Mouse (Mus musculus) limb, embryonic 10.5 days (tissue): Measurements from ENCODE around the gene Papss2. TPM values are rescaled to one million over a fixed set of nuclear protein-coding genes. Genes with fewer than 3 reads are reported as not detected.

ENCODE experiments used
- DNase-seq: peaks from one replicate; pipeline ENCODE4 v3.0.0-alpha.2; 2017; ENCODE audit warnings: low spot score
- H3K27ac ChIP-seq: fragments of 300-500 bp; sonication (generic); 2 replicates; pipeline ENCODE4 v1.5.1; 2016; ENCODE audit warnings: mild to moderate bottlenecking
- H3K27me3 ChIP-seq: fragments of 300-500 bp; sonication (generic); 2 replicates; pipeline ENCODE4 v1.6.1; 2016; ENCODE audit warnings: low read depth, mild to moderate bottlenecking; ENCODE audit not compliant: poor library complexity, severe bottlenecking
- H3K36me3 ChIP-seq: fragments of 300-500 bp; sonication (generic); 2 replicates; pipeline ENCODE4 v1.6.1; 2016; ENCODE audit warnings: mild to moderate bottlenecking, moderate library complexity
- H3K4me1 ChIP-seq: fragments of 300-500 bp; sonication (generic); 2 replicates; pipeline ENCODE4 v1.6.1; 2016
- H3K4me3 ChIP-seq: fragments of 300-500 bp; sonication (generic); 2 replicates; pipeline ENCODE4 v1.5.1; 2016; ENCODE audit warnings: mild to moderate bottlenecking, moderate library complexity
- H3K9me3 ChIP-seq: fragments of 300-500 bp; sonication (generic); replicated peaks from 2 replicates; pipeline ENCODE4 v1.6.1; 2016; ENCODE audit warnings: mild to moderate bottlenecking
- WGBS: fragments of 180-500 bp; shearing (Covaris S2); methylation state at CpG from one replicate; pipeline ENCODE4 v1.1.7; 2016; 5-methylcytosine and 5-hydroxymethylcytosine counted together
- polyA plus RNA-seq: library from polyadenylated mRNA; unstranded; fragments of >200 nt; fragmentation: Nextera tagmentation; extraction: Ambion mirVana; gene quantifications from 2 replicates; pipeline ENCODE4 v1.2.1, GENCODE M21; 2016

Gene Papss2
- polyA plus RNA-seq, 1 experiment from 2014 or later: 2.3 TPM

DNA sequence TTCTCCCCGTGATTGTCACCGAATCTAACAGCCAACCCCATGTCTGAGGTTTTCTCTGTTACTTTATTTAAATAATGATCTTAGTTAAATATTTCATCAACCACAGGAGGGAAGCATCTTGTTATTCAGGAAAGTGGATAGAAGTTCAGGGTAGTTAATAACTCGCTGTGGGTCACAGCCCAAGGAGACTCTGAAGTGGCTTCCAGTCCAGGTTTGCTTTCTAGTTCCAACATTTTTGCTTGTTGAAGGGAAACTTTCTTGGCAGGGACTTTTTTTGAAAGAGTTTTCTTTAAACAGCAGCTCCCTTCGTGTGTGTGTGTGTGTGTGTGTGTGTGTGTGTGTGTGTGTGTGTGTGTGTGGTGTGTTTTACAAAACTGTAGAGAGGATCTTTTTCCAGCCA is 32.0 kb downstream of the Papss2 start:
- WGBS: 89% methylated on average over 4 of the region's 4 CpGs
- Histone ChIP-seq H3K27me3 (no peaks in the 10 kb centered on the region), H3K36me3 (no peaks in the 10 kb centered on the region), H3K9me3 (no peaks in the 10 kb centered on the region), H3K4me1 (peaks cover 6% of the 10 kb centered on the region; the same call in 1 of the 2 replicates), H3K4me3 (no peak overlapping the region), H3K27ac (no peak overlapping the region)
- no peak for DNase-seq

DNA sequence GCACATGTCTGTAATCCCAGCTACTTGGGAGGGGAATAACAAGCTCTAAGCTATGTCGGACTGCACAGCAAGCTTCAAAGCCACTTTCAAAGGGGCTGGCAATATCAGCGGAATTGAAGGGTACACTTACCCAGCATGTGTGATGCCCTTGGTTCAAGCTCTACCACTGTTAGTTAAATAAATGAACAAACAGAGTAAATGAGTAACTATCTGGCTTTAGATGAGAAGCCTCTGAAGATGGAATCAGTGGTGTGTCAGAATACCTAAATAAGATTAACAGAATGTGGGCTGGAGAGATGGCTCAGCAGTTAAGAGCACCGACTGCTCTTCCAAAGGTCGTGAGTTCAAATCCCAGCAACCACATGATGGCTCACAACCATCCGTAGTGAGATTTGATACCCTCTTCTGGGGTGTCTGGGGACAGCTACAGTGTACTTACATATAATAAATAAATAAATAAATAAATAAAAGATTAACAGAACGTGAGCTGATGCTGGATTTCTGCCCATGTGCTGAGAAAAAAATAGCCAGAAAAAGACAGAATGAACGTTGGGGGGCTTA is 33.1 kb downstream of the Papss2 start:
- Histone ChIP-seq H3K36me3 (no peaks in the 10 kb centered on the region), H3K9me3 (no peaks in the 10 kb centered on the region), H3K4me1 (peaks cover 6% of the 10 kb centered on the region; the same call in 1 of the 2 replicates), H3K27ac (no peak overlapping the region), H3K27me3 (no peaks in the 10 kb centered on the region), H3K4me3 (no peak overlapping the region)
- 88% methylated on average over 7 of the region's 7 CpGs for WGBS
- no peak for DNase-seq

DNA sequence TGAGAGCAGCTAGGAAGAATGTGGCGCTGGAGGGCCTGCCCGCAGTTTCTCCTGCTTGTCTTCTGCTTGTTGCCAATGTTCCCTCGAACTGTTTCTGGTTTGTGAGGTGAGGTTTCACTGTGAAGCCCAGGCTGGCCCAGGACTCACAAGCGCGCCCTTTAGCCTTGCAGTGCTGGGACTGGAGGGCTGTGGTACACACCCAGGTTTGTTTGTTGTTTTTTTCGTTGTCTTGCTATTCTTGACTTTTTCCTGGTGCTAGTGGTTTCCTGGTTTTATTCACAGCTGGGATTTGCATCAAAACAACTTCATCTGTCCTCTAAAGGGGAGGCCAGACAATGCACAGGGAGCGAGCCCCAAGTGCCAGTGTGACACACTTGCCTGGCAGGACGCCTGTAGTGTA is 39.3 kb downstream of the Papss2 start:
- DNase-seq: no peak
- H3K27ac ChIP-seq: no peak overlapping the region
- H3K36me3 ChIP-seq: no peaks in the 10 kb centered on the region
- H3K4me1 ChIP-seq: no peaks in the 10 kb centered on the region
- H3K27me3 ChIP-seq: no peaks in the 10 kb centered on the region
- no peaks in the 10 kb centered on the region for H3K9me3 ChIP-seq
- no peak overlapping the region for H3K4me3 ChIP-seq
- 80% methylated on average over 8 of the region's 8 CpGs for WGBS

DNA sequence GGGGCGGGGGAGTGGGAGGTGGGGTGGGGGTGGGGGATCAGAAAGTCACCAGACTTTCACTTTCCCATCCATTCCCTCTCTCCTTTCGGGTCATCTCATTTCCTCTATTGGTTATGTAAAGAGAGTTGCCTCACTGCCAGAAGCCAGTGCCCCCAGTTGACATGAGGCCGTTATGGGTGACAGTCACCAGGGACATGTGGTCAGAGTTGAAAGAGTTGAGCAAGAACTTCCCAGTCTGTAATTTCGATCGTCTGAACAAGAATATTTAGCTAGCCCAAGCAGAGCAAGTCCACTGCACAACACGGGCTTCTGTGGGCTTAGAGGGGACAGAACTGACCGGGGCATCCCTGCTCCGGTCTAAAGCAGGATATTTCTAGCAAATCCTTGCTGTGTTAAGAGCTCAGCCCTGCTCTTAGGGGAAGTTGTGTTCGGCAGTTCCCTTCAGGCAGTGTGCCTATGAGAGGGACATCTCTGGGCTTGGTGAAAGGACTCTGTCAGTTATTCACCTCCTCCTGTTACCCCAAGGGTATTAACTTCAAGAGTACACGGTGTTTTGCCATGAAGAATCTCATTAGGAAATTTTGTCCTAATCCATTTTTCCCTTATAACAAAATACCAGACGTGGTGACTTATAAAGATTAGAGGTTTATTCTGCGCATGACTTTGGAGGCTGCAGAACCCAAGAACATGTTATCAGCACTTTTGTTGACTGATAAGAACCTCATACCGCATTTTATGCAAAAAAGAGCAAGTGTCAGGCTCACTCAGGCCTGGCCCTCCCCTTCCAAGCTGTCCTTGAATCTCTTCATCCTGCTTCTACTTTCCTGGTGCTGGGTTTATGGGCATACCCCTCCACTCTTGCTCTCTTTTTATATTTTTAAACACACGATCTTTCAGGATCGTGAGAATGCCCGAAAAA is 42.0 kb downstream of the Papss2 start:
- Histone ChIP-seq H3K4me1 (no peaks in the 10 kb centered on the region), H3K9me3 (no peaks in the 10 kb centered on the region), H3K27me3 (no peaks in the 10 kb centered on the region), H3K27ac (no peak overlapping the region), H3K4me3 (no peak overlapping the region), H3K36me3 (no peaks in the 10 kb centered on the region)
- no peak for DNase-seq
- WGBS: 81% methylated on average over 16 of the region's 16 CpGs

DNA sequence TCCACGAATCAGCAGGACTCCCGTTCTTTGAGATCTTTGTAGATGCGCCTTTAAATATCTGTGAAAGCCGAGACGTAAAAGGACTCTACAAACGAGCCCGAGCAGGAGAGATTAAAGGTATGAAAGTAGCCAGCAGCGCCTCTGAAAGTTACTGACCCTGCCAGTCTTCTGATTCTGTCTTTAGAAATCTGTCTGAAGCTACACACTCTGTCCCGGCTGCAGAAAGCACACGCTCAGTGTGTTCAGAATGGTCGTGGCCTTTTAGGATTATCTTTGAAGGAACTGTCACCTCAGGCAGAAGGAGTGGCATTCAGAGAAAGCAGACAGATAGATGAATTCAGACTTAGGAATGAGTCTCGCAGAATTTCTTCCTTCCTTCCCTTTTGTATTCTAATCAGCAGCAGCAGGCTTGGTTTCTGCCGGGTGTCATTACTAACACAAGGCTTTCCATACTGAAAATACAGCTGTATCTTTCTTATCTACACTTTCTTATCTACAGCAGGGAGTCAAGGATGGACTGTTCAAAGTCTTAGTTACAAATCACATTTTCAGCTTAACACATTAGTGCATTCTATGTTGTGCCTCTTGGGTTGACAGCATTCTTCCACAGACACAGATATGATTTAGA is 42.8 kb downstream of the Papss2 start:
- H3K36me3 ChIP-seq: no peaks in the 10 kb centered on the region
- H3K4me1 ChIP-seq: no peaks in the 10 kb centered on the region
- H3K9me3 ChIP-seq: no peaks in the 10 kb centered on the region
- H3K4me3 ChIP-seq: no peak overlapping the region
- H3K27ac ChIP-seq: no peak overlapping the region
- no peak for DNase-seq
- 69% methylated on average over 13 of the region's 13 CpGs for WGBS
- H3K27me3 ChIP-seq: no peaks in the 10 kb centered on the region

DNA sequence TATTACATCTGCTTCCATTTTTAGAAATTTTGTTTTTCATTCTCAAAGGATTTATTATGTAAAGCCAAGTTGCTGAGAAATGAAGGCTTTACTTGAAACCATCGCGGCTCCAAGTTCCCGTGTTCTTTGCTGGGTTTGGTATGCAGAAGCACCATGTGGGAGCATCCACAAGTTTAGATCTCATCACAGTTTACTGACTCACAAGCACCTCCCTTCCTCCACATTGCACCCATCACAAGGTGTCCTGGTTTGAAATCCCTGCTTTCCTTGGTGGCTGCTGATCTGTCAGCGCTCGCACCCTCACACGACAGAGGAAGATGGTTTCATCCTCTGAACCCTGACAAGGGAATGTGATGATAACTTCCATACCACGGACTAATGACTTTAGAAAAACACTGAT is 45.9 kb downstream of the Papss2 start:
- no peak overlapping the region for H3K27ac ChIP-seq
- WGBS: 92% methylated on average over 7 of the region's 7 CpGs
- H3K27me3 ChIP-seq: no peaks in the 10 kb centered on the region
- H3K4me3 ChIP-seq: no peak overlapping the region
- no peaks in the 10 kb centered on the region for H3K36me3 ChIP-seq
- H3K9me3 ChIP-seq: no peaks in the 10 kb centered on the region
- no peak for DNase-seq
- no peaks in the 10 kb centered on the region for H3K4me1 ChIP-seq

DNA sequence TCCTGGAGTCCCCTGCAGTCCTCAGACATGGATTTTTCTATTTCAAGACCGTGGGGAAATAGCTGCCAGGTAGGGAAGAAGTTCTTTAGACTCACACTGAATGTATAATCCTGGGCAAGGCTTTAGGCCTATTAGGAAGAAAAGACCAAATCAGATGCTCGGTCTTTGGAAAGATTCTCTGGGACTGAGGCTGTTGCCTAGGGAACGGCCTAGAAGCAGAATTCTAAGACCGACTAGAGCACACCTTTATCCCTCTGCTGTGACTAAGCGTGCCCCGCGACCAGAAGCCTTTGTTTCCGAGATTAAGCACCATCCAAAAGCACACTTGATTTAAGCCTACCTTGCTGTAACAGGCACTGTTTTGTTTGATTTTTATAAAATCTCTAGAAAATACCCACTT is 46.4 kb downstream of the Papss2 start:
- H3K4me3 ChIP-seq: no peak overlapping the region
- no peaks in the 10 kb centered on the region for H3K27me3 ChIP-seq
- DNase-seq: no peak
- H3K27ac ChIP-seq: no peak overlapping the region
- H3K36me3 ChIP-seq: no peaks in the 10 kb centered on the region
- 88% methylated on average over 8 of the region's 8 CpGs for WGBS
- H3K9me3 ChIP-seq: no peaks in the 10 kb centered on the region
- no peaks in the 10 kb centered on the region for H3K4me1 ChIP-seq

DNA sequence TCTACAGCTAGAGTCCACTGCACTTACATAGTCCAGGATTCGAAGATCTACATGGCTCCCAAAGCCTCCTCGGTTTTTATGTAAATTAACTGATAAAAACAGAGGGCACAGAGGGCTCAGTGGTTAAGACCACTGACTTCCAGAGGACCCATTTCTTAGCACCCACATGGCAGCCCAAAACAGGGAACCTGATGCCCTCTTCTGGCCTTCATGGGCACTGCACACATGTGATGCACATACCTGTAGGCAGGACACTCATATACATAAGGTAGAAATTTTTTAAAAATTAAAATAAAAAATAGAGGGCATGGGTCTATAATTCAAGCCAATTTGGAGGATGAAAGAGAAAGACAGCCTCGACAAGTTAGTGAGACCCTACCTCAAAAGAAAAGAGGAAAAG is 48.1 kb downstream of the Papss2 start:
- DNase-seq: no peak
- WGBS: 91% methylated on average over 3 of the region's 3 CpGs
- H3K36me3 ChIP-seq: no peaks in the 10 kb centered on the region
- no peak overlapping the region for H3K27ac ChIP-seq
- H3K4me3 ChIP-seq: no peak overlapping the region
- no peaks in the 10 kb centered on the region for H3K9me3 ChIP-seq
- no peaks in the 10 kb centered on the region for H3K27me3 ChIP-seq
- no peaks in the 10 kb centered on the region; the same call in 1 of the 2 replicates for H3K4me1 ChIP-seq

DNA sequence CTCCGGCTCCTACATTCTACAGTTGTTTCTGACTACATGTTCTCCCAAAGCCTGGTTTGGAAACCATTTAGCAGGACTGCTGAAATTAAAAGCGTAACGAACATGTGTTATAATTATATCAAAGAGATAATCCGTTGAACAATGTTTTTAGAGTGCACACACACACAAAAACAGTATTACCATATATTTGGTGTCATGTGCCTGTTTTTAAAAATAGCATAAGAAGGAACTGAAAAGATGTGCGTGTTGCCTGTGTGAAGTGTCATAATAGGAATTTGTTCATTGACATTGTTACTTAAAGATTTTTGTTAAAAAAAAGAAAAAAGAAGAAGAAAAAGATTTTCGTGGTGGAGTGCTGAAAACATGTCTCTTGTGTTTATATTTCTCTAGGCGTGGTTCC is 50.3 kb downstream of the Papss2 start:
- Histone ChIP-seq H3K9me3 (no peaks in the 10 kb centered on the region), H3K4me3 (no peak overlapping the region), H3K27me3 (no peaks in the 10 kb centered on the region), H3K36me3 (no peaks in the 10 kb centered on the region), H3K4me1 (no peaks in the 10 kb centered on the region; the same call in 1 of the 2 replicates), H3K27ac (no peak overlapping the region)
- no peak for DNase-seq
- WGBS: 94% methylated on average over 7 of the region's 7 CpGs

DNA sequence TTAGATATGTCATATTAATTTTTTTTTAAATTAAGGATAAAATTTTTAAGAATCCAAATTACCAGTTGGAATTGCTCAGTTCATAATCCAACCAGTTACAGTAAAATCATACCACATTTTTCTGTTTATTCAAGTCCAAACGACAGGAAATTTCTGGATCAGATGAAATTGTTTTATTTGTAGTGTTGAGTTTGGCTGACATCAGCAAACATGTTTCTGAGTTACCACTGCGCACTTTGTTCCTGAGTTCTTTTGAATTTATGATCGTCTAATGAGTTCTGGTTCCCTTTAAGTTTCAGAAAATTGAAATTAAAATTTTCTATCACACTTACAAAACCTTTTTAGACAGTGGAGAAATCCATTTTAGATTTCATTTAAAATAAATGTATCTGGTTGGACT is 50.8 kb downstream of the Papss2 start:
- no peak overlapping the region for H3K4me3 ChIP-seq
- DNase-seq: no peak
- H3K9me3 ChIP-seq: no peaks in the 10 kb centered on the region
- no peaks in the 10 kb centered on the region for H3K27me3 ChIP-seq
- no peaks in the 10 kb centered on the region for H3K36me3 ChIP-seq
- H3K4me1 ChIP-seq: no peaks in the 10 kb centered on the region; the same call in 1 of the 2 replicates
- WGBS: 90% methylated on average over 3 of the region's 3 CpGs
- H3K27ac ChIP-seq: no peak overlapping the region

DNA sequence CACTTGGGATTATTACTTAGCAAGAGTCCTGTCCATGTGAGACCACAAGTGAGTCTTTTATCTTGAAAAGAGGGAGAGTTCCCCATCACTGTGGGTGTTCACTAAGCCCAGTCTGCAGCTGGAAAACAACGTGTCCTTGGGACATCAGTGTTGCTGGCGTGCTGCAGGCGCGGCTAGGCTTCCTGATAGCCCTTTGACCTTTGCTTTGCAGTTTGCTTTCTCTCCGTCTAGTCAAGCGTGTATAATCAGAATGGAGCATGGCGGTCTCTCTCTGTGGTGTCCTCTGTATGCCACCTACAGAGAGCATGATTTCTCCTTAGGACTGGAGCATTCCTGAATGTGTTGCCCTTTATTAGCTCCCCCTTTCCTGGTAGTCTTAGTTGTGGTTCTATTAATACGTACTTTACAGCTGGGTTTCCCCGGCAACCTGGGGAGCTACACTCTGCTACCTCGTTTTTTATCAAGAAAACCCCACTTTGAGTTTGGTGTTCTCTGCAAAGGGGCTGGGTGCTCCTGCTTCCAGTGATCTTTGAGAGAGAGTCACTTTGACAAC is 52.5 kb downstream of the Papss2 start:
- Histone ChIP-seq H3K27me3 (no peaks in the 10 kb centered on the region), H3K9me3 (no peaks in the 10 kb centered on the region), H3K36me3 (no peaks in the 10 kb centered on the region), H3K27ac (no peak overlapping the region), H3K4me3 (no peak overlapping the region), H3K4me1 (no peaks in the 10 kb centered on the region; the same call in 1 of the 2 replicates)
- whole genome bisulfite sequencing: 73% methylated on average over 10 of the region's 10 CpGs
- no peak for DNase-seq

DNA sequence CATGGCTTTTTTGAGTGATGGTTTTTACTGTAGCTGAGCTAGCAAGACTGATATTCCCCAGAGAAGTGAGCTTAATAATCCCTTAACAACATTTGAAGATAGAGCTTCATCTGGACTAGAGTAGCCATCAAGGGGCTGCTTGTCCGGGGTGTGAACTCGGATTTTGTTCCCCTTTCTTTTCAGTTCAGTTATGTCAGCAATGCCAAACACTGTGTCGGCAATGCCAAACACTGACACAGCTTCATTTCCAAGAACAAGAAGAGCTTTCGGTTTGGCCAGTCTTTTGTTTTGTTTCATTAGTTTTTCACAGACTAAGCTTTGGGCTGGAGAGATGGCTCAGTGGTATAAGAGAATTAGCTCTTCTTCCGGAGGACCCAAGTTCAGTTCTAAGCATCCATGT is 55.5 kb downstream of the Papss2 start:
- 88% methylated on average over 5 of the region's 5 CpGs for WGBS
- H3K27me3 ChIP-seq: no peaks in the 10 kb centered on the region
- H3K27ac ChIP-seq: no peak overlapping the region
- no peaks in the 10 kb centered on the region for H3K9me3 ChIP-seq
- H3K36me3 ChIP-seq: no peaks in the 10 kb centered on the region
- no peak overlapping the region for H3K4me3 ChIP-seq
- no peak for DNase-seq
- no peaks in the 10 kb centered on the region; the same call in 1 of the 2 replicates for H3K4me1 ChIP-seq

DNA sequence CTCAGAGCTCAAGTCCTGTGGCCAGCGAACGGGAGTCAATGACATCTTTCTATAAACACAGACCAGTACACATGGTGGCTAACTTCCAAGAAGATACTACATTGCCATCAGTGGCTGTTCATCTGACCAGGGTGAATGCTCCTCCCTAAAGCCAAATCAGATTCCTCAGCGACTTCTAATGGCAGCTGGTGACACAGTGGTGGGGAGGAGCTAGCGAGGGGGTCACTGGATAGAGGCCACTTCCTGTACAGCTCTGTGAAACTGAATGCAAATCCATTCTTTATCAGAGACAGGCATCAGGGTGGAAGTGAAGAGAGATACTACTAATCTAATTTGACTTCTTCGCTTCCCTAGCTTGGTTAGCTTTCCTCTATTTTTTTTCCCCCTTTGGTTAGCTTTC is 57.5 kb downstream of the Papss2 start:
- no peaks in the 10 kb centered on the region for H3K36me3 ChIP-seq
- H3K27me3 ChIP-seq: no peaks in the 10 kb centered on the region
- H3K4me3 ChIP-seq: no peak overlapping the region
- no peak overlapping the region for H3K27ac ChIP-seq
- H3K4me1 ChIP-seq: no peaks in the 10 kb centered on the region; the same call in 1 of the 2 replicates
- DNase-seq: no peak
- no peaks in the 10 kb centered on the region for H3K9me3 ChIP-seq
- WGBS: 86% methylated on average over 5 of the region's 5 CpGs
